Mouse (Mus musculus): ENCODE data around the gene Svs5. TPM values are rescaled to one million over a fixed set of nuclear protein-coding genes. Genes with fewer than 3 reads are reported as not detected.

The Svs5 gene
- polyA plus RNA-seq, 1 experiment, result not detected

DNA sequence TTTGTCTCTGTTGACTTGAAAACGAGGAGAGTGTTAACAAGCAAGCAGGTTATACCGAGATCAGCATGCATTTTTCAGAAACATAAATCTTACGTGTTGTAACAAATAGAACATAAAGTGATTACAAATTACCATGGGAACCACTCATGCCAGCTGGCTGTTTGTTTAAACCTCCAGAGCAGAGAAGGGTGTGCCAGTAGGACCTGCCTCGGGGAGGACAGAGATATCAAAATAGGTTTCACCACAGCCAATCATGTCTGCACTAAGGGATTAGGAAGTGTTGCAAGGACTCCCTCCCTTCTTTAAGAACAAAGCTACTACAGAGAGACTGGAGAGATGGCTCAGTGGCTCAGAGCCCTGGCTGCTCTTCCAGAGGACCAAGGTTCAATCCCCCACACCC, 40.6 kb downstream of the Svs5 start:
- DNase-seq, result no peak
- Histone ChIP-seq H3K4me1 (ENCODE audit: control insufficient read depth, insufficient read depth, low read length) (no peaks in the 10 kb centered on the region; the same call in 1 of the 2 replicates), H3K4me3 (replicated peaks; ENCODE audit: extremely low read depth, low read depth, low read length) (no peak overlapping the region)
- WGBS, result 14% methylated on average over 4 of the region's 4 CpGs
- TF ChIP-seq CTCF (IDR thresholded peaks at IDR 0.05; ENCODE audit: insufficient read depth, low read length) (no peak), POLR2A (IDR thresholded peaks at IDR 0.05; ENCODE audit: borderline replicate concordance, extremely low read depth, low read depth, low read length) (no peak)

DNA sequence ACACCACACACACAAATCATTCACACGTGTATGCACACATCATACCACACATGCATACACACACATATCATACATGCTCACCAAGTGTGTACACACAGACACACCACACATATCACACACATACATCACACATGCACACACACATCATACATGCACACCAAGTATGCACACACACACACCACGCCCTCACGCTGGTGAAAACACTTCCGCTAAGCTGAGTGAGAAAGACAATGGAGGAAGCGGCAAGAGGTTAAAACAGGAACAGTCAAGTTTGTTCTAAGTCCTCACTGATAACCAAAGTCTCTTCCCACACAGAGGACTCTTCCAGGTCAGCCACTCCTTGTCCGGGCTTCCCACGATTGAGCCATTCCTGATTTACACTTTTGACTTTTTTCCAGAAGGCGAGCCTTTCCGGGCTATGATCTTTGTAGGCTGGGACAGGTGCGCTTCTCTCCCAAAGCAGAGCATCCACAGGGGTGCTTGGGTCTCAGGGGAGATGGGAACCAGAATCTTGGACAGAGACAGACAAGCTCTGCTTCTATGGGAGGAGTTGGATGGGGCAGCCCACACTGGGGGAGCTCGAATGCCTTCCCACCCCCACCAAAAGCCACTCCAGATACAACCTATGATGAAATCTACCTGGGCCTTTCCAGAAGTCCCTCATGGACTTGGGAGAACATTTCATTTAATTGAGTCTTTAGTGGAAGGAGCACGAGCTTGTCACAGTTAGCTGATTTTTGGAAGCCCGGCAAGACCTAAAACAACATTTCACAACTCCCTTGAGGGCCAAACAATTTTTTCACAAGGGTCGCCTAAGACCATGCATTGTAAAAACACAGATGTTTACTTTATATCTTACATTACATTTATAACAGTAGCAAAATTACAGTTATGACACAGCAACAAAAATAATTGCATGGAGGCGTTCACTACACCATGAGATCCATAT, 45.2 kb downstream of the Svs5 start:
- no peak for TF ChIP-seq CTCF (IDR thresholded peaks at IDR 0.05; ENCODE audit: insufficient read depth, low read length)
- TF ChIP-seq POLR2A (IDR thresholded peaks at IDR 0.05; ENCODE audit: borderline replicate concordance, extremely low read depth, low read depth, low read length), result no peak
- H3K4me3 ChIP-seq (replicated peaks; ENCODE audit: extremely low read depth, low read depth, low read length), result no peak overlapping the region
- no peaks in the 10 kb centered on the region; the same call in 1 of the 2 replicates for H3K4me1 ChIP-seq (ENCODE audit: control insufficient read depth, insufficient read depth, low read length)
- WGBS, result 72% methylated on average over 15 of the region's 15 CpGs
- DNase-seq, result no peak

DNA sequence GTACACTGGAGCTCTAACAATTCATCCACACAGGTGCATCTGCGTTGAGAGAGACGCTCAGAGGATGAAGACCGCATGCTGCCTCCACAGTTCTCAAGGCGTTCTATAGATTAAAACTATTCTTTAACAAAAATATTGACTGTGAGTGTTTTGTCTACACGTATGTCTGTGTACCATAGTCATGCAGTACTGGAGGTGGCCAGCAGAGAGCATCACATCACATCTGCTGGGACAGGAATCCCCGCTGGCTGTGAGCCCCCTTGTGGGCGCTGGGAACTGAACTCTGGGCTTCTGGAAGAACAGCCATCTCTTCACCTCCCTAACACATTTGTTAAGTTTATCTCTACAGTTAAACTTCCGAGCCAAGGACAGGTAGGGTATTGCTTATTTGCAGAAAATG, 49.2 kb downstream of the Svs5 start:
- no peak for DNase-seq
- 82% methylated on average over 8 of the region's 8 CpGs for WGBS
- no peak overlapping the region for H3K4me3 ChIP-seq (replicated peaks; ENCODE audit: extremely low read depth, low read depth, low read length)
- TF ChIP-seq POLR2A (IDR thresholded peaks at IDR 0.05; ENCODE audit: borderline replicate concordance, extremely low read depth, low read depth, low read length) (no peak), CTCF (IDR thresholded peaks at IDR 0.05; ENCODE audit: insufficient read depth, low read length) (no peak)
- H3K4me1 ChIP-seq (ENCODE audit: control insufficient read depth, insufficient read depth, low read length), result no peaks in the 10 kb centered on the region; the same call in 1 of the 2 replicates

DNA sequence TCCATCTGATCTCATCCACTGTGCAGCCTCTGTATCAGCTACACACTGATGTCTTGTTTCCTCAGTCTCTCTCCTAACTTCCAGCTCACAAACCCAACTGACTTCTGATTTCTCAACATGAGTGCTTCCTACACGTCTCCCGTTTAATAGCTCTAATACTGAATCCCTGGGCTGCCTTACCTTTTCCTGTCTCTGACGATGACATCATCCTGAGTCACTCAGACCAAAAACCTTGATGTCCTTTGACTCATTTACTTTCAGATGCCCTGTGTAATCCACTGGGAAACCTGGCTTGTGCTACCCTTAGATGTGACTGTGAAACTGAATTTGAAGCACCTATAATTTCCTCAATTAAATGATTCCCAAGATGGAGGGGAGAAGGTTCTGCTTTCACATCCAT, 50.4 kb downstream of the Svs5 start:
- no peak for TF ChIP-seq CTCF (IDR thresholded peaks at IDR 0.05; ENCODE audit: insufficient read depth, low read length)
- TF ChIP-seq POLR2A (IDR thresholded peaks at IDR 0.05; ENCODE audit: borderline replicate concordance, extremely low read depth, low read depth, low read length), result no peak
- WGBS, result 55% methylated on average over 3 of the region's 3 CpGs
- Histone ChIP-seq H3K4me1 (ENCODE audit: control insufficient read depth, insufficient read depth, low read length) (no peaks in the 10 kb centered on the region; the same call in 1 of the 2 replicates), H3K4me3 (replicated peaks; ENCODE audit: extremely low read depth, low read depth, low read length) (no peak overlapping the region)
- DNase-seq, result no peak

Other genes with a start within 250 kb of the Svs5 start
- 0.07 and 0.21 TPM in 2 replicates for gene Kcns1, start 161.6 kb upstream of the Svs5 start, polyA plus RNA-seq (2012; rRNA removed)
- 0.27 and 16.2 TPM in 2 replicates for gene Wfdc5, start 150.0 kb upstream of the Svs5 start, polyA plus RNA-seq (2012; rRNA removed)
- 0.43 and 4.4 TPM in 2 replicates for gene Wfdc12, start 142.1 kb upstream of the Svs5 start, polyA plus RNA-seq (2012; rRNA removed)
- not detected in 2 replicates for gene Wfdc15a, start 132.6 kb upstream of the Svs5 start, polyA plus RNA-seq (2012; rRNA removed)
- 0.34 TPM in 1 of 2 replicates, not detected in the other for gene Wfdc15b, start 111.1 kb upstream of the Svs5 start, polyA plus RNA-seq (2012; rRNA removed)
- gene Svs2, start 94.3 kb upstream of the Svs5 start, polyA plus RNA-seq (2012; rRNA removed), result not detected in 2 replicates
- gene Svs3b, start 76.1 kb upstream of the Svs5 start, polyA plus RNA-seq (2012; rRNA removed), result not detected in 2 replicates
- not detected in 2 replicates for gene Svs4, start 54.3 kb upstream of the Svs5 start, polyA plus RNA-seq (2012; rRNA removed)
- gene Svs3a, start 43.5 kb upstream of the Svs5 start, polyA plus RNA-seq (2012; rRNA removed), result not detected in 2 replicates
- not detected in 2 replicates for gene Svs6, start 16.0 kb upstream of the Svs5 start, polyA plus RNA-seq (2012; rRNA removed)
- 64.8 and 662 TPM in 2 replicates for gene Slpi, start 56.4 kb downstream of the Svs5 start, polyA plus RNA-seq (2012; rRNA removed)
- 86.8 and 101 TPM in 2 replicates for gene Rbpjl, start 70.4 kb downstream of the Svs5 start, polyA plus RNA-seq (2012; rRNA removed)
- gene Matn4, start 72.4 kb downstream of the Svs5 start, polyA plus RNA-seq (2012; rRNA removed), result 78.0 and 80.1 TPM in 2 replicates
- 75.1 and 91.1 TPM in 2 replicates for gene Sdc4, start 111.1 kb downstream of the Svs5 start, polyA plus RNA-seq (2012; rRNA removed)
- gene Sys1, start 124.2 kb downstream of the Svs5 start, polyA plus RNA-seq (2012; rRNA removed), result 89.8 and 133 TPM in 2 replicates
- 47.7 and 52.2 TPM in 2 replicates for gene Gm20458, start 128.2 kb downstream of the Svs5 start, polyA plus RNA-seq (2012; rRNA removed)
- gene Trp53tg5, start 141.0 kb downstream of the Svs5 start, polyA plus RNA-seq (2012; rRNA removed), result not detected in 2 replicates
- gene Dbndd2, start 153.4 kb downstream of the Svs5 start, polyA plus RNA-seq (2012; rRNA removed), result 52.6 and 72.9 TPM in 2 replicates
- gene Pigt, start 164.8 kb downstream of the Svs5 start, polyA plus RNA-seq (2012; rRNA removed), result 93.8 and 104 TPM in 2 replicates
- 1,286 and 1,630 TPM in 2 replicates for gene Wfdc2, start 229.7 kb downstream of the Svs5 start, polyA plus RNA-seq (2012; rRNA removed)
- gene Spint3, start 240.7 kb downstream of the Svs5 start, polyA plus RNA-seq (2012; rRNA removed), result not detected in 2 replicates